Mouse (Mus musculus): ENCODE results near the gene Zgrf1. TPM values are rescaled to one million over a fixed set of nuclear protein-coding genes. Genes with fewer than 3 reads are reported as not detected.
A peak's percentile ranks its signal among the peaks of the same experiment; 100 is the strongest.

Zgrf1 gene
- polyA plus RNA-seq, 1 experiment from 2014 or later, result 6.5 TPM

DNA sequence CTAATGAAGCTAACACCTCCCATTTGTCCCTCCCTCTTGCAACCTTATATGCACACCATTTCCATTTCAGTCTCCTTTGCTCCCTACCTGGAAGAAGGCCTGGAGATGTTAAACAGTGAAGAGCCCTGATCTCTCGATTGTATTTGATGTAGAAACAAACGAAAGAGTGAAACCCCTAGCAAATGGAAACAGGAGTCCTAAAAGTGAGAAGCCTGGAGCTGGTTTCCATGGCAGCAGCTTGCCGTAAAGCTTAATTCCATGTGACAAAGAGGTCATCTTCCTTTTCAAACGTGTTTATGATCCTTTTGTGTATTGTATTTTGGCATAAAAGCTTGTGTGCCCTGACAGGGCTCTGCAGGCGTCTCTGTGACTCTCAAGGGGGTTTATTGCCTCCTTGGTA is 88.9 kb downstream of the Zgrf1 start:
- H3K4me2 ChIP-seq (ENCODE audit: low read depth, low read length), result no peak overlapping the region
- no peak overlapping the region for H3K27ac ChIP-seq (replicated peaks; ENCODE audit: low read depth, low read length)
- ATAC-seq (ENCODE audit: low read depth) (no peak), DNase-seq (ENCODE audit: low spot score) (no peak)
- no peak overlapping the region for H3K4me3 ChIP-seq (ENCODE audit: low read depth, low read length)
- H3K4me1 ChIP-seq (ENCODE audit: control insufficient read depth, insufficient read depth, low read length), result peaks cover 4% of the 10 kb centered on the region; the same call in 1 of the 2 replicates
- H3K9ac ChIP-seq (ENCODE audit: low read depth, low read length), result no peak overlapping the region
- WGBS, result 8% methylated on average over 5 of the region's 5 CpGs
- no peaks in the 10 kb centered on the region for H3K9me3 ChIP-seq (ENCODE audit: control insufficient read depth, low read length)
- peaks cover 98% of the 10 kb centered on the region for H3K27me3 ChIP-seq (replicated peaks; ENCODE audit: control insufficient read depth, insufficient read depth, low read length)
- H3K36me3 ChIP-seq (ENCODE audit: control insufficient read depth, insufficient read depth, low read length), result no peaks in the 10 kb centered on the region

- Histone ChIP-seq H3K27me3 (replicated peaks; ENCODE audit: control insufficient read depth, insufficient read depth, low read length) (peaks cover 58% of the 10 kb centered on the region), H3K4me1 (ENCODE audit: control insufficient read depth, insufficient read depth, low read length) (no peaks in the 10 kb centered on the region), H3K9ac (ENCODE audit: low read depth, low read length) (no peak overlapping the region), H3K27ac (replicated peaks; ENCODE audit: low read depth, low read length) (no peak overlapping the region), H3K36me3 (ENCODE audit: control insufficient read depth, insufficient read depth, low read length) (no peaks in the 10 kb centered on the region), H3K4me3 (ENCODE audit: low read depth, low read length) (no peak overlapping the region), H3K4me2 (ENCODE audit: low read depth, low read length) (no peak overlapping the region), H3K9me3 (ENCODE audit: control insufficient read depth, low read length) (no peaks in the 10 kb centered on the region)
- no peak for DNase-seq (ENCODE audit: low spot score)
- ATAC-seq (ENCODE audit: low read depth), result peak; percentile 57; the same call in 1 of the 2 replicates
- 50% methylated on average over 18 of the region's 18 CpGs for WGBS
Measured at GRCm38 (mm10) chr3:127646156-127646825, 93.0 kb downstream of the Zgrf1 start.

- Histone ChIP-seq H3K27ac (replicated peaks; ENCODE audit: low read depth, low read length) (no peak overlapping the region), H3K4me2 (ENCODE audit: low read depth, low read length) (no peak overlapping the region), H3K4me3 (ENCODE audit: low read depth, low read length) (no peak overlapping the region), H3K9ac (ENCODE audit: low read depth, low read length) (no peak overlapping the region), H3K4me1 (ENCODE audit: control insufficient read depth, insufficient read depth, low read length) (no peaks in the 10 kb centered on the region), H3K27me3 (replicated peaks; ENCODE audit: control insufficient read depth, insufficient read depth, low read length) (peaks cover 4% of the 10 kb centered on the region), H3K36me3 (ENCODE audit: control insufficient read depth, insufficient read depth, low read length) (no peaks in the 10 kb centered on the region), H3K9me3 (ENCODE audit: control insufficient read depth, low read length) (no peaks in the 10 kb centered on the region)
- WGBS, result 46% methylated on average over 7 of the region's 7 CpGs
- no peak for DNase-seq (ENCODE audit: low spot score)
- ATAC-seq (ENCODE audit: low read depth), result no peak
Measured at GRCm38 (mm10) chr3:127651742-127652653, 98.7 kb downstream of the Zgrf1 start.

DNA sequence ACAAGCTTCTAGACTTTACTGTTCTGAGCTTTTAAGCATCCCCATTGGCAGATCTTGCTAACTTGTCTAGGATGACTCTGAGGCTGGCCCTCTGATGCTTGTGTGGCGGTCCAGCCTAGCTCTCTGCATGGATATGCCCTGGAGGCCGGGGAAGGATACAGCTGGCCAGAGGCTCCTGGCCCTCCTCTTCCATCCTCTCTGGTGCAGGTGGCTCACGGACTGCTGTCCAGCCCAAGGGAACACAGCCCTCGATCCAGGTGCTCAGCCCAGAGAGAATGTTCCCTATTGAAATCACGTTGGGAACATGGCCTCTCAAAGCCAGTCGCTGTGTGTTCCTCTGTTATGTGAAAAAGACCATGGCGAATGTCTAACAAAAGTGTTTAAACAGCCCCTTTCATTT is 107.4 kb downstream of the Zgrf1 start:
- Histone ChIP-seq H3K27me3 (replicated peaks; ENCODE audit: control insufficient read depth, insufficient read depth, low read length) (no peaks in the 10 kb centered on the region), H3K9ac (ENCODE audit: low read depth, low read length) (no peak overlapping the region), H3K9me3 (ENCODE audit: control insufficient read depth, low read length) (no peaks in the 10 kb centered on the region), H3K27ac (replicated peaks; ENCODE audit: low read depth, low read length) (no peak overlapping the region), H3K4me1 (ENCODE audit: control insufficient read depth, insufficient read depth, low read length) (no peaks in the 10 kb centered on the region), H3K36me3 (ENCODE audit: control insufficient read depth, insufficient read depth, low read length) (no peaks in the 10 kb centered on the region), H3K4me2 (ENCODE audit: low read depth, low read length) (no peak overlapping the region), H3K4me3 (ENCODE audit: low read depth, low read length) (no peak overlapping the region)
- DNase-seq (ENCODE audit: low spot score) (no peak), ATAC-seq (ENCODE audit: low read depth) (no peak)
- 74% methylated on average over 7 of the region's 7 CpGs for WGBS

DNA sequence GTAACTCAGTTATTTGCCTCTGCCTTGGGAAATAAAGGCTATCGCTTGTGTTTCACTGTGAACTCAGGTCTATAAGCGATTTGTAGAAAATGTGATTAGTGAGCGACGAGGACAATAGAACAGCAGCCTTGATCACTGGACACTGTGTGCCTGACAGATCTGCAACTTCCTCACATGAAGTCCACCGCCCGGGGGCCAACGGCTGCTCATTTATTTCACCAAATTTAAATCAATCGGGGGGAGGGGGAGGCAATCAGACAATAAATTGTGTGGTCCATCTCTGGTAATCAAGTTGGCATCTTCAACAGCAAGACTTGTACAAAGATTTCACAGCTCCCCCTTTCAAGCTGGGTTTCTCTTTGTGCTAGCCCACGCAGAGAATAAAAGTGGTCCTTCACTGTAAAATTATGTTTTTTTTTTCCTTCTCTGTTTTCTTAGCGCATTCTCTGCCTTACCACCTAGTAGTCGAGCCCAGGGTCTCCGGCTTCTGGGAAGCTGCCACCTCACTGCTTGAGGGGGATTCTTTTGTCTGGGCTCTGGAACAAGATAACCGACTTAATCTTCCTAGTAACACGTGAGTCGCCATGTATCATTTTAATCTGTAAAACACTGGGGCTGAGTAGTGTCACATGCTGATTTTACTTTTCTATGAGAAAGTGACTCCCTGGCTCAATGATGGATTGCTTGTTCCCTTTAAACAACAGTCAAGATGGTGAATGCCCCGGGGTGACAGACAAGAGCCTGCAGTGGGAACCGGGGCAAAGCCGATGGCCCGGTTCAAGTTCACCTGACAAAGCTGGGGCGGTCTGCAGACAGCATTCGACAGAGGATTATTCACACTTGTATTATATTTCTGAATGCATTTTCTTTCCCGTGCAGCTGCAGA is 108.6 kb downstream of the Zgrf1 start:
- Histone ChIP-seq H3K4me1 (ENCODE audit: control insufficient read depth, insufficient read depth, low read length) (no peaks in the 10 kb centered on the region), H3K27ac (replicated peaks; ENCODE audit: low read depth, low read length) (no peak overlapping the region), H3K36me3 (ENCODE audit: control insufficient read depth, insufficient read depth, low read length) (no peaks in the 10 kb centered on the region), H3K4me2 (ENCODE audit: low read depth, low read length) (no peak overlapping the region), H3K9ac (ENCODE audit: low read depth, low read length) (no peak overlapping the region), H3K4me3 (ENCODE audit: low read depth, low read length) (no peak overlapping the region), H3K27me3 (replicated peaks; ENCODE audit: control insufficient read depth, insufficient read depth, low read length) (no peaks in the 10 kb centered on the region), H3K9me3 (ENCODE audit: control insufficient read depth, low read length) (no peaks in the 10 kb centered on the region)
- peak; percentile 79; the same call in 1 of the 2 replicates for ATAC-seq (ENCODE audit: low read depth)
- DNase-seq (ENCODE audit: low spot score), result no peak
- WGBS, result 56% methylated on average over 22 of the region's 22 CpGs

MicroRNAs within 50 kb of the gene (microRNA counts, 519-probe panel; counts per million panel counts)
- microRNA mmu-miR-302a (19.3 counts per million), microRNA mmu-miR-302b (19.3 counts per million), microRNA mmu-miR-302c (19.3 counts per million), microRNA mmu-miR-302d (19.3 counts per million), microRNA mmu-miR-367 (2,440 counts per million, percentile 47 among the panel's probes with 10 or more counts)

Small RNAs within 50 kb of the gene (microRNA-seq; reads per million reads assigned to microRNA genes)
- gene Mir302a (ENCODE audit: borderline number of aligned reads) (59.7 reads per million, percentile 47 among the genes with 10 or more reads in this experiment), gene Mir302b (ENCODE audit: borderline number of aligned reads) (29.4 reads per million, percentile 38 among the genes with 10 or more reads in this experiment), gene Mir302c (ENCODE audit: borderline number of aligned reads) (5.8 reads per million, percentile 22 among the genes with 10 or more reads in this experiment), gene Mir302d (ENCODE audit: borderline number of aligned reads) (41.0 reads per million, percentile 42 among the genes with 10 or more reads in this experiment), gene Mir367 (ENCODE audit: borderline number of aligned reads) (not detected)

Other genes with a start within 250 kb of the Zgrf1 start
- 48.3 and 52.2 TPM in 2 replicates for gene Ank2, start 54.1 kb upstream of the Zgrf1 start, polyA plus RNA-seq (2014; fragmentation: Nextera tagmentation; extraction: Ambion mirVana)
- gene Larp7, start 140 bp upstream of the Zgrf1 start, polyA plus RNA-seq (2014; fragmentation: Nextera tagmentation; extraction: Ambion mirVana), result 49.9 and 53.8 TPM in 2 replicates
- 0.21 TPM in 1 of 2 replicates, not detected in the other for gene Neurog2, start 79.6 kb downstream of the Zgrf1 start, polyA plus RNA-seq (2014; fragmentation: Nextera tagmentation; extraction: Ambion mirVana)
- gene Alpk1, start 227.0 kb downstream of the Zgrf1 start, polyA plus RNA-seq (2014; fragmentation: Nextera tagmentation; extraction: Ambion mirVana), result 1.2 and 1.3 TPM in 2 replicates
- 4.2 and 5.6 TPM in 2 replicates for gene Tifa, start 236.3 kb downstream of the Zgrf1 start, polyA plus RNA-seq (2014; fragmentation: Nextera tagmentation; extraction: Ambion mirVana)